Mouse (Mus musculus) cerebellum, adult (tissue): Measurements from ENCODE around the gene Sp4.
A peak's percentile ranks its signal among the peaks of the same experiment; 100 is the strongest.

Experiments
- ATAC-seq: cut with Nextera tagmentation; 2 replicates; pipeline ENCODE4 v1.9.2; 2017; ENCODE audit warnings: mild to moderate bottlenecking, moderate library complexity, mixed read lengths; ENCODE audit not compliant: insufficient number of reproducible peaks, low FRiP score, low TSS enrichment

The Sp4 gene

DNA sequence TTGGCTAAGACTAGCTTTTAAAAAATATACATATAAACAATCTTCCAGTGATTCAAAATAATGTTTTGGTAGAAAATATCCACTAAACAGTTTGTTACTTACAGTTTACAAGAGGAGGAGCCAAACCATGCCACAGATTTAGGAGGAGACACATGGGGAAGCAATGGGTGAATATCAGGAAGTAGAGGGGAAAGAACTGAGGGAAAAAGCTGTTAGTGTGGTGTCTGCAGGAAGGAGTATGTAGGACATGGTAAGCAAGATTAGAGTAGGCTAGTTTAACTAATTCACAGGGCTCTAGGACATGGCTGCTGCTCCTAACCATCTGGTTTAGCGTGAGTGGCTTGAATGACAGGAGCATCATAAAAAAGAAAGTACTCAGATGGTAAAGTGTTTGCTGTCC, 19.3 kb downstream of the Sp4 start:
- no peak for ATAC-seq

DNA sequence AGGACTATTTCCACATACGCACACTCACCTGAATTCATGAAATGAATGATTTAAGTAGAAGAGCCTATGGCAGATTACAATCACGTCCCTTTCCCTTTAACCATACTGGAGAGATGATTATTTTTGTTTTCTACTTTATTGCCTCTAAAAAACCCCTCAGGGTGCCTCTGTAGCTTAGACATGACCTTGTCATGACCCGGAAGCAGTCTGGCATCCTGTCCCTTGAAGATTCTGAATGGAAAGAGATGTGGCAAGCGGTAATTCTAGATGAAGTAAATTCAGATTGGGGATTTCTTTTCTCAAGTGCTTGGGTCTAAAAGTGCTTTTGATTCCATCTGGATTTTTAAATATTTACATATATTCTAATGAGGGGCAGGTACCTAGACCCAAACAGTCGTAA, 24.9 kb downstream of the Sp4 start:
- ATAC-seq, result no peak

GRCm38 (mm10) chr12:118264905-118265304, 36.3 kb downstream of the Sp4 start:
- ATAC-seq, result no peak

DNA sequence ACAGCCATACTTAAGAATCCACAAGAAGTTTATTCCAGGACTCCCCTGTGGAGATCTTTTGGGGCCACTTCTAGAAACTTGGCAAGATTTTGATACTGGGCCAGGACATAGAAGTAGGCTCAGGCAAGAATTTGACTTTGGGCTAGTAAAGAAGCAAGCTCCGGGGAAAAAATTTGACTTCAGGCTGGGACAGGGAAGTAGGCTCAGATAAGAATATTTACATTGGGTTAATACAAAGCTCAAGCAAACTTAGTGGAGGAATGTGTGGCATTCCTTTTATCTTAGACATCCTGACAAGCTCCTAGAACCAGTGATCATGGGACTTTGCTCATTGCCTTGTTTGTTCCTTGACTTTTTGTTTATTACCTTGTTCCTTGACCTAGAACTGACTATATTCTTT, 37.4 kb downstream of the Sp4 start:
- ATAC-seq, result no peak

GRCm38 (mm10) chr12:118255292-118255782, 45.9 kb downstream of the Sp4 start:
- no peak for ATAC-seq

DNA sequence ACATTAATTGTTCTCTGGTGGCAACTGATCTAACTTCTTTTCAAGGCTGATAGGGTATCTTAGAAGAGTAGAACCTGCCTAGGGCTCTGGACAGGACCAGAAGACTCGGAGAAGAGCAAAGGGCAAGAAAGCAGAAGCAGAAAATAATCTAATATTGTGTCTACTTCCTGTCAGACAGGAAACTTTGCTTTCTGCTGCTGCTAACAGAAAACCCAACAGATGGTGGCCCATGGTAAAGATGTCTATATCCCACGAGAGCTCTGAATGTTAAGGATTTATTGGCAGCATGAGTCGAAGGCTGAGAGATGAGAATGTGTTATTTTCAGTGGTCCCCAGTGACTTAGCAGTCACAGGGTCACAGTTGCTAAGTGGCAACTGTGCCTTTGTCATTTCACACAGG, 80.1 kb downstream of the Sp4 start:
- ATAC-seq, result no peak

- no peak for ATAC-seq
Measured at GRCm38 (mm10) chr12:118220062-118220461, 81.2 kb downstream of the Sp4 start.

- ATAC-seq, result no peak
Measured at GRCm38 (mm10) chr12:118212163-118212562, 89.1 kb downstream of the Sp4 start.

DNA sequence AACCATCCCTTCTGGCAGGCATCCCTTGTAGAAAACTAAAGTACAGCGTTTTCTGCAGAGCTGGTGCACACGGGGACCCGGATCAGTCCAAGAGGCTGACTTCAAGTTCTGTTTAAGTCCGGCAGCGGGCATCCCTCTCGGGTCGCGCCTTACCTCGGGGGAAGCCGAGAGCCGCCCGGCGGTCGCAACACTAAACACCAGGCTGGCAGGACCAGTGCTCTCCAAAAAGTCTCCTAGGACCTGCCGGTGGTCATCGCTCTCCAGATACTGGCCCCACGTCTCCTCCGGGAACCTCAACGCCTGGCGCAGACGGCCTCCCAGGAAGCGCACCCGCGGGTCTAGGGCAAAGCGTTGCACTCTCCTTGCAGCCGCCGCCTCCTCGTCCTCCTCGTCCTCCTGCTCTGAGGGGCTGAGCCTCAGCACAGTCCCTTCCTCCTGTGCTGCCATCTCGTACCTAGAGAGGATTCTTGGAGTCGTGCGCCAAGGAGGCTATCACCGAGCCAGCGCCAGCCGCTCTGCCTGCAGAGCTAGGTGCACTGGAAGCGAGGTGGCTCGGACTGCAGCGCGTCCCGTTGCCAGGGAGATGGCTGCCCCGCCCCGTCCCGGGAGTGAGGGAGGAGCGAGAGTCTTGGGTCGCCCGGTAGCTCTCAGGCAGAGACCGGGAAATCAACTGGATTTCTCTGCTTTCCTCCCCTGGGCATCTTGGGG, 102.7 kb downstream of the Sp4 start, which contains the start of gene Dnah11:
Gene Dnah11 (minus strand): TSS at position 658 of the 708 bp plus-strand sequence.
- peak; percentile 96 for ATAC-seq

- no peak for ATAC-seq
Measured at GRCm38 (mm10) chr12:118196583-118196982, 104.7 kb downstream of the Sp4 start.

GRCm38 (mm10) chr12:118189535-118189934, 111.7 kb downstream of the Sp4 start:
- ATAC-seq, result no peak

- no peak for ATAC-seq
Measured at GRCm38 (mm10) chr12:118187663-118188062, 113.6 kb downstream of the Sp4 start.

DNA sequence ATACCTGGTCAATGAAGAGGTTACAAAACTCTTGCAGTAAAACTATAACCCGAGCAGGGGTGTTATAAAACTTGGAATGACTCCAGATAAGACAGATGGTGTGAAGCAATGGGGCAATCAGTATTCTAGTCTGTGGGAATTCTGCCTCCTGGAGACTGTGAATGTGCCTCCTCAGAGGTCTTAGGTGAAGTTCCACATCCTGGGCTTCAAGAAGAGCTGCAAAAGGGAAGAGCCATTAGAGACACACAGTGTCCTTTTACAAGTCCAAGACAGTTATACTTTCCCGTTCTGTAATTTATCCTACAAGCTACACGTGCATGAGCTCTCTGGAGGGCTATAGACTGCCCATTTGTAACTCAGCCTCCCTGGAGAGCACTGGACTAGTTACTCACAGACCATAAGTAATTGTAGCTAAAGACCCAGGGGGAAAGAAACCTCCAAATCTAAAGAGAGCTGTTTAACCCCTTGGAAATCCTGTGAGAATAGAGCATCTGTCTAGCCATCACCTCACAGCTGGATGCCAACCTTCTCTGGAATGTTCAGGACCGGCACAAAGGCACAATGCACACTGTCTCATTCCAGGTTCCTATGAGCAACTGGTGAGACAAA, 114.3 kb downstream of the Sp4 start:
- ATAC-seq, result peak; percentile 78

DNA sequence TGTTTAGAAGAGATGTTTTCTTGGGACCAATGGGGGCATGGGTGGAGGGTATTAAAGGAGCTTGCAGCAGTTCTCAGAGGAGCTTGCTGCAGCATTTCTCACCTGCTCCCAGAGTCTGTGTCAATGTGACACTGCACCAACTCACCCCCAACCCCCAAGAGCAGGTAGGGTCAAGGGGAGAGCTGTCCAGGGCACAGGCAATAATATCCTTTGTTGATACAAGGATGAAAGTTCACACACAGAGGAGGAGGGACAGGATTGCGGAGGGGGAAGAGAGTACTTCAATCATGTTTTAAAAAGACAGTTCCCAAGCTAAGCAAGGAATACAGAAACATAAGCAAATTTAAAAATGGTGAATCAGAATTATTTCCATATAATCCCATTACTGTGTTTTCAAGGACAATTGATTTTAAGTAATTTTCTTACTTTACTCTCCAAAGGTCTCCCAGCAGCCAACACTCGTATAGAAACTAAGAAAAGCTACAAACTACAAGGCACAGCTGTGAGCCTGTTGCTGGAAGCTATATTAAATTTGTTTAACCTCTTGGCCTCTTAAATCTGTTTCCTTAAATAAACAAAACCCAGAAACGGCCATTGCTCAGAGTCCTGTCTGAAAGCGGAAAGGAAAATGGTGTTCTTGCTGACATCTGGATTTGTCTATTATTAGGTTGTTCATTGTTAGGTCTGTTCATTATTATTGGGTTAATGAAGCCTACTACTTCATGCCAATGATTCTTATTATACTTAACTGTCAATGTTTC, 114.9 kb downstream of the Sp4 start:
- ATAC-seq, result no peak
